Mouse (Mus musculus) left cerebral cortex, adult 9 months (tissue): Measurements from ENCODE around the gene Wdr37.
A peak's percentile ranks its signal among the peaks of the same experiment; 100 is the strongest.

ENCODE experiments used
- DNase-seq, 2 experiments: peaks; one replicate each; pipeline ENCODE4 v3.0.0; 2022; ENCODE audit warnings: low spot score in 2 of 2

The Wdr37 gene

DNA sequence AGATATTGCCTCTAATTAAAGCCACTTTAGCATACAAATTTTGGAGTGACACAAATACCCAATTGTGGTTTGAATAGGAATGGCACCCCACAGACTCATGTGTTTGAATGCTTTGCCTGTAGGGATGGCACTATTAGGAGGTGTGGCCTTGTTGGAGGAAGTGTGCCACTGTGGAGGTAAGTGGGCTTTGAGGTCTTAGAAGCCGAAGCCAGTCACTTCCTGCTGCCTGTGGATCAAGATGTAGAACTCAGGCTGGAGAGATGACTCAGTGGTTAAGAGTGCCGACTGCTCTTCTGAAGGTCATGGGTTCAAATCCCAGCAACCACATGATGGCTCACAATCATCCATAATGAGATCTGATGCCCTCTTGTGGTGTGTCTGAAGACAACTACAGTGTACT, 30.8 kb downstream of the Wdr37 start:
- DNase-seq: no peak

DNA sequence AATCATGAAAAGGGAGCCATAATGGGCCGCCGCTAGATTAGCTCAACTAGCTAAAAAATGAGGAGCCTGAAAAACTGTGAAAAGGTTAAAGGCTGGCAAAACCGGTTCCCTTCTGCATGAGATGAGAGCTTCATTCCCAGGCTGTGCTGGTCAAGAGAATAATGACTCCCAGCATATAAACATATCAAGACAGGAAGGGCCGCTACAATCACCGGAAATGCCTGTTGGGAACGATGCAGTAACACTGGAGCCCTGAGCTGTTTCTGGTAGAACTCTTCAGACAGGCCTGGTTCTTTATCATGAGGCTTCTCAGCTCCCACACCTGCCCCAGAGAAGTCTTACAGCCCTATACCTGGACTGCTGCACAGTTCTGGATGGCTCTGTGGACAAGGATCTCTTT, 31.8 kb downstream of the Wdr37 start:
- no peak for DNase-seq

DNA sequence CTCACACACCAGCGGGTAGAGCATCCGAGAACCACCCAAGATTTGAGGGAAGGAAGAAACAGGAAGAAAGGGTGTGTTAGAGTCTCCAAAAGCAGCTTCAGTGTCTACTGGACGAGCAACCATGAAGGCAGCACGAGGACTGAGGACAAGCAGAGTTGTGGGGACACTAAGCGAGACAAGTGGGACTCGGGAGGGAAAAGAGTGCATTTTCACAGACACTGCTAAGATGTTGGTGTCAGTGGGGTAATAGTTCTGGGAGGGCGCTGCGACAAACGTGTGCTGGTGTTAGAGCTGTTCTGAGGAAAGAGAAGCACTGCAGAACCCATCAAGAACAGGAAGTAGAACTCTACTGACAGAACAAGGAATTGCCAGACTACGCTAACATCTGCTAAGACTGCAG, 32.6 kb downstream of the Wdr37 start:
- DNase-seq: no peak

DNA sequence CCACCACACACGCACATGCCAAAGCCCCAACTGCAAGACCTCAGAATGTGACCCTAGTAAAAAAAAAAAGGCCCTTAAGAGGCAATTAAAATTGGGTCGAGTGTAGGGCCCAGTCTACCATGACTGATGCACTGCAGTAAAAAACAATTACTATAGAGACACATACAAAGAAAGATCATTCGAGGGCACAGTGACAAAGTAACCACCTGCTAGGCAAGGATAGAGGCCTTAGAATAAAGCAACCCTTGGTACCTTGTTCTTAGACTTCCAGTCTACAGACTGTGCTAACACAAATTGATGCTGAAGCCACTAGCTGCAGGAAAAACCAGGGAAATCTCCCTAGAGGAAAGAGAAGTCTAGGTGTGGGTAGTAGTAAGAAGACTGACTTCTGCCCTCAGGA, 33.3 kb downstream of the Wdr37 start:
- DNase-seq: no peak

DNA sequence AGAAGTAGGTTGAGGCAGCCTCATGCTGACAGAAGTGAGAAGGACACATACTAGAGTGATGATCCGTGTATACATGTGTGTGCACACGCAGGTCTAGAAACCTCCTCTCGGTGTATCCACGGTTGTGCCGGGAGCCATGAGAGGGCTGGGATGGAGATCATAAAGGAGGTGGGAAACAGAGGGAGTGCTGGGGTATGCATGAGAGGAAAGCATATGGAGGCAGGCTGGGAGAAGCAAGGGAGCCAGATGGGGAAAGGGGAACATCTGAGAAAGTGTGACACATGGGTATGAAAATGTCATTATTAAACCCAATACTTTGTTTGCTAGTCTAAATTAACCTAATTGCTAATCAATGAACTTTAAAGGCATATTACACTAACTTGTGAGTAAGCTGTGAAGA, 37.1 kb downstream of the Wdr37 start:
- DNase-seq: no peak

DNA sequence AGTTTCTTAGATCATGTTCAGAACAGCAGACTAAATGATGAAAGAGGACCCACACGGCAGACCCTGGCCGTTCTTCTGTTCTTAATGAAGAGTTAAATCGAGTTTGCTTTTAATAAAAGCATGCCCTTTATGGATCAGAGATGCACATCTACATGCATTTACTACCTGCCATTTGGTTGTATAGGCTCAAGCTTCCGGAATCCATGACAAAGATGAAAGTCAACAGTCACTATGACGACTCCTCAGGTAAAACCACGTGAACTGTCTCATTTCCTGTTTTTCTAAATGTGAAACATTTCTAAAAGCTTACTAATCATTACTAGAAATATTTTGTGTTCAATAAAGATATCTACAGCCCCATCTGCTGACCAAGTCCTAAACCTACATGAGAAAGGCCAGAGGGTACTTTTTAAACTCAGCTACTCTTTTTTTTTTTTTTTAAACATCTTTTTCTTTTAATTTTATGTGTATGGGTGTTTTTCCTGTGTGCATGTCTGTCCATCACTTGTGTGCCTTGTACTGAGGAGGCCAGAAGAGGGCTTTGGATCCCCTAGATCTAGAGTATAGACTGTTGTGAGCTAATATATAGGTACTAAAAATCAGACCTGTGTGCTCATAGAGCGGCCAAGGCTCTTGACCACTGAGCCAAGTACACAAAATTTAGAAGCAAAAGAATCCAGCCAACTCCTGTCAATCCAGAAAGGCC, 40.0 kb downstream of the Wdr37 start:
- no peak for DNase-seq

DNA sequence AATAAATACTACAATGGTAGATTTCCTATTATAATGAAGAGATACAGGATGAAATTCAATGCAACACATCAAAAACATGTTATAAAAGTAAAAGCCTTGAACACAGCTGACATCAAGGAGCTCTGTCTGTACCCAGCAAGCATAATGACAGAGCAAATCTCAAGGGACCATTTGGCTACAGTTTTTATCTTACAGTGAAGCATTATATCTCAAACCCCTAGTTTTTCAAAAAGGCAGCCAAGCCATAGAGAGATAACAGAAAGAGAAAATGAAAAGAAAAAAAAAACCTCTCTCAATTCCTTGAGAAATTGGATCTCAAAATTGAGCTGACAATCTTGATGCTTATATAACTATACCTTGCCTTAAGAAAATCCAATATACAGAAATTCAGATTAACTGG, 41.0 kb downstream of the Wdr37 start:
- no peak for DNase-seq

DNA sequence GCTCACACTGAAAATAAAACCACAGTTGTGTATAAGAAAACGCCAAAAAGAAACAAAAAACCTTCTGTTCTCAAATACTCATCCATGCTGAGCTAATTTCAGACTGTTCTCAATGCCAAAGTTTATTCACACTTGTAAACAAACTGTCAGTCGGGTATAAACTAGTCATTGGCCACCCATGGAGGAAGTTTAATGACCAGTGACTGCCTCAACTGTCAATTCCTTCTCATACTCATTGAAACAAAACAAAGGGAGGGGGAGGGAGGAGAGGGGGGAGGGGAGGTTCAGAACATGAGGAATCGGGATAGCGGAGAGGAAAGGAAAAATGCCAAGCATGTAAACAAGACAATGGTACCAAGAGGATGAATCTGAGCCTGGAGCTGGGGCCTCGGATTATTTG, 41.9 kb downstream of the Wdr37 start:
- no peak for DNase-seq

DNA sequence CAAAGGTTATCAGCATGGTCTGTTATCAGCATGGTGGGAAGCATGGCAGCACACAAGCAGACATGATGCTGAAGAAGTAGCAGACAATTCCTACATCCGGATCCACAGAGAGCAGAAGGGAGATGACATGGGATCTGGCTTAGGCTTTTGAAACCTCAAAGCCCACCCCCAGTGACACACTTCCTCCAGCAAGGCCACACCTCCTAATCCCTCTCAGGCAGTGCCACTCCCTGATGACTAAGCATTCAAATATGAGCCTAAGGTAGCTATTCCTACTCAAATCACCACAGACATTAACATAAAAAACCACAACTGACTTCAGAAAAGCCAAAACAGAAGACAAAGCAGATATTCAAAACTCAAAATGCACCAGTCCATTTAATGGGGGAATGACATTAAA, 42.8 kb downstream of the Wdr37 start:
- no peak for DNase-seq

DNA sequence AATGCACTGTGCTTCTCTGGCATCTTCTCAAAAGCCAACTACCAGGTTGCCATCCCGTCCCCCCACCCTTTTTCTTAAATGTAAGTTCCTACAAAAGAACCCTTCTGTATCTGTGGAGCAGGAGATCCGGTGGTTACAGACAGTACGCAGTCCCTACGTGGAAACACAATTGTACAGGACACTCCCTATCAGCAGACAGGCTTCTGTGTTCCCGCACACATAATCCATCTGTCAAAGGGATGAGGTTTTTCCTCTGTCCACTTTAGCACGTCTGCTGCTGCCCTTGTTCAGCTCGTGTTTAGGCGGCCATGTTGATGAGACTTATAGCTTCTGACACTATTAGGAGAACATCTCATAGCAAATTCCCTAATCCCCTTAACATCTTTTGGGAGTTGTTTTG, 48.2 kb downstream of the Wdr37 start:
- DNase-seq: no peak

DNA sequence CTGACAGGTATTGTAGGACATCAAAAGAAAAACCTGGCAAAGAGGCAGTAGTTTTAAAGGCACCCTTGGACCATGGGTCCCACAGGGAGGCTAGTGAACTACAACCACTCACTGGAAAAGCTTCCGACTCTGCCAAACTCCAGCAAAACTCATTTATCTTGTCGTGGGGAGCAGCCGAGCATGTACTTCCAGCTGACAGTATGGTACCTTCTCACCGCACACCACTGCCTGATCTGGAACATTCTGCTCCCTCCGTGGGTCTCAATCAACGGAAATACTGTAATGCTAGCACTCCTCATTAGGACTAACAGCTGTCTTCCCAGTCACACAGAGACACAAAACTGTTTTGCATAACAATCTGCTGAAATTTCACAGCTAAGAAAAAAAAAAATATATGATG, 48.6 kb downstream of the Wdr37 start:
- no peak for DNase-seq

DNA sequence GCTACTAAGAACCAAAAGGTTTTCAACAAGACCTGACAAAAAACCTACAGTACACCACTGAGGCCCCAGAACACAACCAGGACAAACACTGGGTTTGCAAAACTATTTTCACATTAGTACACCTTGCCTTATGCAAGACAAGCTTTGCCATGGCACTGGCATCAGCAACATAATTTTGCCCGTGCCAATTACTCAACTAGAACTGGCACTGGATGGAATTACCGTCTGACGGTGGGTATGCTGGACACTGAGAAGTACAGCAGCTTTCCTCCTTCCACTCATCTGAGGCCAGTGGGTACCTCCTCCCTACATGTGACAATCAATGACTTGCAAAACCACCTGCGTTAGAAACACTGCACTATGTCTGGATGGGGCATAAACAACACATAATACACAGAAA, 49.5 kb downstream of the Wdr37 start:
- DNase-seq: no peak

DNA sequence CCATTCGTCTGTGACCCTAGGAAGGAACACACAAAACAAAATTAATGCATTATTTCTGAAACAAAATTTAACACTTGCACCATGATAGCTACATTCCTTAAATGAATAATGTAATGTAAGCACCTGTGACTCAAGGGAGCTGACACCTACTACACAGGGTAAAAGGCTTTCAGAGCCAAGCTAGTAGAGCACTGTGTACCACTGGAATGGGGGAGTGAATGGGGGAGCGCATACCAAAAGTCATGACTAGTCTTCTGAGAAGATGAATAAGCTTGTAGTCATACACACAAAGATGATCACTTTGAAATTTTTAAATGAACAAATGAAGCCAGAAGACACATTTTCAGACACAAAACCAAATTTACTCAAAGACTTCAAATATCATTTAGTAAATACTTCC, 65.8 kb downstream of the Wdr37 start:
- no peak for DNase-seq

DNA sequence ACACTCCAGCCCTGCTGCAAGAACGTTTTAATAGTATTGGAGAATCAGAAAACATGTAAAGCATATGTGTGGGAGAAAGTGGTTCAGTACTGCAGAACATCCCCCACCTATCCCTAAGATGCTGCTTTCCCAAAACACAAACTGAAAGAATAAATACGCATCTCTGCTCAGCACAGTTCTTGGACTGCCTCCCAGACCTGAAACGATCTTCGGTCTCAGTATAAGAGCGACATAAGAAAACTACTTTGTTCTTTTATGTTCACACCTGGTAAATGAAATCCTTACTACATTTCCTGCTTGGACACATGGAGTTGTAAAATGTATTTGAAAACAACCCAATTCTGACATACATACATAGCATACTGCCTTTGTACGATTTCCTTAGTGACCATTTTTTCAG, 71.1 kb downstream of the Wdr37 start:
- no peak for DNase-seq

DNA sequence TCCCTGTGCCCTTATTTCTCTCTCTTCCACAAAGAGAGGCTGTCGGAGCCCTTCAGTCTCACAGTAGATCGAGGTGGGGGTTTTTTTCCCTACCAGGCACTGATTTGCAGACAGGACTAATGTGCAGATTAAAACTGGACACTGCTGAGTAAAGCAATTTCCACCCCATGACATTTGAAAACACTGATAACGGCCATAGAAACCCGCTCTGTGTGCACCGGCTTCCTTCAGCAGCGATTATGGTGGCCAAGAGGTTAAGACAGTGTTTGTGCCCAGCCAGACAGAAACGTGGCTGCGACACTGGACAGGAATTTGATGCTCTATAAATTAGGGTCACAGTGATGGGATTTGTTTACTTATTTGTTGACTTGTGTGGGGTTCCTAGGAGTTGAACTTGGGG, 78.5 kb downstream of the Wdr37 start:
- no peak for DNase-seq

DNA sequence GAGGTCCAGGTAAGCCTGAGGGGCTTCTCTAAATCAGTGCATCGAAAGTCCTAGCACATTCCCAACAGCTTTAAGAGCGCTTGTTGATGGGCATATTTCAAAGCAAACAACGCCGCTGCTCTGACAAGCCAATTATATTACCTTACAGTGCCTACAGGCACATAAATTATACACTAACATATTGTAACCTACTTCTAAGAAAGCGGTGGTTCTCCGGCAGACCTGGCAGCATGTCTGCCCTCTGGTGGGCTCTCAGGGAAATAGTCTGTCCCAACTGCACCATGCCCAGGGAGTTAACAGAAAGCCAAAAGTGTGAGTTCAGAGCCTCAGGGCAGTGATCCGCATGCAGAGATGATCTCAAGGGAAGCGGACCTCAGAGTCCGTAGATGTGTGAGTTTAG, 86.5 kb downstream of the Wdr37 start:
- peak; percentile 40 to 65 for DNase-seq

DNA sequence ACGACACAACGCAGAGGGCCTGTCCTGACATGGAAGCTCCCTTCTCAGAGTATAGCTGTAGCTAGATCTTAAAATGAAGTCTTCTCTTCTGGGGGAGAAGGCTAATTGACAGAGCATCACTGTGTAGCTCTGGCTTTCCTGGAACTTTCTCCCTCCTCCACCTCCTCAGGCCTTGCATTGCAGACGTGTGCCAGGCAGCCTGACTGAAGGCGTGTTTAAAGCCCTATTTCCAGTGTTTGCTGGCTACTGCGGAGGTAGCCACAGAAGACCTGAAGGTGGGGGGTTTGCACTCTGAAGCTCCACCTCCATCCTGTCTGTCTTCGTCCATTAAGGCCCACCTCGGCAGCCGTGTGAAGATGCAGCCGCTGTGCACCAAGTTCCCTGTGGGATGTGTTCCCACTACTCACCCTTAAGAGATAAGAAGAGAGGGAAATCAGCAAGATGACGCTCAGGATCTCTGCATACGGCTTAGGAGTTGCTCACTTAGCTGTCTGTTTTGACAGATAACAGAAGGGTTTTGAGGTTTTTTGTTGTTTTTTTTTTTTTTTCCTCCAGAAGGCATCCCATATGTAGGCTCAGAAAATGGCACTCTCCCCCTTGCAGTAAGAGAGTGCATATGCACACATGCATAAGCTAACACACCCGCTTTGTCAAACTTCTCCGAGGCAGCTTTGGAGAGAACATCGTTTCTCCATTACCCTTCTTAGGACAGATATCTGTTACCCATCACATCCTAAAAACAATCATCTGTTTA, 87.2 kb downstream of the Wdr37 start:
- DNase-seq: no peak

DNA sequence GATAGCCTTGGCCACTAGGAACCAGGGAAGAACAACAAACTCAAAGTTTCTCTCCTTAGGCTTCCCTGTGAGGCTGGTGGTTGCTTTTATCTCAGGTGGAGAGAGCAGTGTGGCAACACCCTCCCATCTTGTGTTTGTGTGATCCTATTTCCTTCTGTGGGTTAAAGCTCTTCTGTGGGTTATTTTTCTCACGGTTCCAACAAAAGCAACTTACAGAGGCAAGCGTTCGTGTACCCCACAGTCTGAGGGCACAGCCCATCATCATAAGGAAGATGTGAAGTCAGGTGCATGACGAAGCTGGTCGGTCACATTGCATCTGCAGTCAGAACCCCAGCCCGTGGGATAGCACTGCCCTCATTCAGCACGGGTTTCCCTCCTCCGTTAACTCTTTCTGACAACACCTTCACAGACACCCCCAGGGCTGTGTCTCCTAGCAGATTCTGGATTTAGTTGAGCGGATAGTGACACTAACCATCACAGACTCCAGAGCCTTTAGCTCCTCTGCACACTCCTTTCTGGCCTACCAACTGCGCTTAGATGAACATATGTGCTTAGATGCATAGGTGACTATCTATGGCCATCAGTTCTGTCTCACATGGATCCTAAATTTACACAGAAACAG, 87.9 kb downstream of the Wdr37 start:
- DNase-seq: no peak

DNA sequence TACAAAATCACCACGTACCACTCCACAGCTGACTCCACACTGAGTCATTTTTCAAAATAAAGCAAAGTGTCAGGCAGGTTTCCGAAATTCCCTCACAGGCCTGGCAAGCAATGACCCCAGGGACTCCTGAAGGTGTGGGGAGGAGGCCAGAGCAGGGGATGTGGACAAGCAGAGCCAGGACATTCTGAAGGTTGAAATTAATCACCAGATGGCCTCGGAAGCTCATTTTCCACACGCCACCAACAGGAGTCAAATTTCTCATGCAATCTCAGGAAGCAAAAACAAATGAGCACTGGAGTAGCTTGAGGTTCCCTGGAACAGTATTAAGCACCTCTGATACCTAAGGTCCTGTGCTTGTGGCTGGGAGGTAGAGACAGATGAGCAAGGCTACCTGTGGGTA, 89.1 kb downstream of the Wdr37 start:
- no peak for DNase-seq

DNA sequence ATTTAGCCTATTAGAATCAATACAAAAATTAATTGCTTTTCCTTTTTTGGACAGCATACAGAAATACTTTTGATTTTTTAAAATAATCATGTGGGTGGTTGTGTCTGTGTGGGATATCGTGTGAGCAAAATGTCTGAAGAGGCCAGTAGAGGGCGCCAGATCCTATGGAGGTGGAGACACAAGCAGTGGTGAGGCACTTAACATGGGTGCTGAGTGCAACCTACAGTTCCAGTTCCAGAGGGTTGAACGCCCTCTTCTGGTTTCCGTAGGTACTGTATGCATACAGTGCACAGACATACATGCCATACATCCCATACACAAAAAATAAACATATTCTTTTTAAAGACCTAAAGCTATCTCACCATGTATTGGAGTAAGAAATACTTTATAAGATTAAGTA, 91.3 kb downstream of the Wdr37 start:
- peak in 1 of 2 experiments; percentile 34 for DNase-seq

DNA sequence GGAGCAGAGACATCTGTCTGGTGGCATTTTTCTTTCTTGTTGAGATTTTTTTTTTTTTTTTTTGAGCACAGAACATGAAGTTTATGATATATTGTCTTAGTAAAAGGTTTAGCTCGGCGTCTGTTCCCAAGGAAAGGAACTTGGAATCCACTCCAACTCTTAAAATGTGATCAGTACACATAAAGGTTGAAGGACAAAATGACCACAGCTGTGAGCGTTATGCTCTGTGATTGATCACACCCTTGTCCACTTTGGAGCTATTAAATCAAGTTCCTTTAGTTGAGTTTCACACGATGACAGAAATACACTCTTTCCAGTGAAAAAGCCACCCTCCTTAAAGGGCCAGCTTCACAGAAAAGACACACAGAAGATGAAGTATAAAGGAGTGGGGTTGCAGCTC, 101.1 kb downstream of the Wdr37 start:
- no peak for DNase-seq

DNA sequence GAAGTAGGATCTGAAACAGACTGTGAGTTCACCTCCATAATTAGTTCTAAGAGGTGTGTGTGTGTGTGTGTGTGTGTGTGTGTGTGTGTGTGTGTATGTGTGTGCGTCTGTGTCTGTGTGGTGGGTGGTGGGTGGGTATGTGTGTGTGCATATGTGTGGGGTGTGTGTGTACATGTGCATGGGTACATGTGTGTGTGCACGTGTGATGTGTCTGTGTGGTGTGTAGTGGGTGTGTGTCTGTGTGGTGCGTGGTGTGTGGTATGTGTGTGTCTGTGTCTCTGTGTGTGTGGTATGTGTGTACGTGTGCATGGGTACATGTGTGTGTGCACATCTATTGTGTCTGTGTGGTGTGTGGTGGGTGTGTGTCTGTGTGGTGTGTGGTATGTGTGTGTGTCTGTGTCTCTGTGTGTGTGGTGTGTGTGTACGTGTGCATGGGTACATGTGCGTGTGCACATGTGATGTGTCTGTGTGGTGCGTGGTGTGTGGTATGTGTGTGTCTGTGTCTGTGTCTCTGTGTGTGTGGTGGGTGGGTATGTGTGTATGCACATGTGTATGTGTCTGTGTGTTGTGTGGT, 102.0 kb downstream of the Wdr37 start:
- no peak for DNase-seq

DNA sequence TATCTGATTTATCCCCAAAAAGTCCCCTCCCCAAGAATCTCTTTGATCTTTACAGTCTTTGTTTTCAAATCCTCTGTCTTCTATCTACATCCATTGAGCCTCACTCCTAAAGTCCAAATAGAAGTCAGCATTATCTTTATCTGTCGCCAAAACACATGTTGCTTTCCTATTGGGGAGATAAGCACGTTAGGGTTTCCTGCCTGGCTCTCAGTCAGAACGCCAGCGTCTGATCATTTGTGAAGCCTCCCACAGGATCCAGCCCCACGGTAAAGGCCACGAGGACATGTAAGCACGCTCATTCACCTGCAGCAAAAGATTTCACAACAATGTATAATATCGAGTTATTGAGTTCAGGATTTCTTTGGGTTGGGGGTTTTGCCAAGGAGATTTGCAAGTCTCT, 110.8 kb downstream of the Wdr37 start:
- DNase-seq: no peak
